Mouse (Mus musculus) hindbrain, postnatal 0 days (tissue): Measurements from ENCODE around the gene Gm973. TPM values are rescaled to one million over a fixed set of nuclear protein-coding genes. Genes with fewer than 3 reads are reported as not detected.
A peak's percentile ranks its signal among the peaks of the same experiment; 100 is the strongest.

ENCODE experiments used
- ATAC-seq: fragments of 200-750 bp; cut with Nextera tagmentation; 2 replicates; pipeline ENCODE4 v1.8.0; 2017; ENCODE audit warnings: mild to moderate bottlenecking, moderate TSS enrichment, moderate library complexity
- DNase-seq: peaks from one replicate; pipeline ENCODE4 v3.0.0-alpha.2; 2015; ENCODE audit warnings: low spot score
- H3K27ac ChIP-seq: fragments of 300-500 bp; sonication (generic); 2 replicates; pipeline ENCODE4 v1.5.1; 2014; ENCODE audit warnings: mild to moderate bottlenecking
- H3K27me3 ChIP-seq: fragments of 300-500 bp; sonication (generic); 2 replicates; pipeline ENCODE4 v1.6.1; 2014; ENCODE audit warnings: low read length, mixed read lengths; ENCODE audit not compliant: insufficient read depth
- H3K36me3 ChIP-seq: fragments of 300-500 bp; sonication (generic); 2 replicates; pipeline ENCODE4 v1.6.1; 2014; ENCODE audit warnings: low read length, mixed read lengths; ENCODE audit not compliant: insufficient read depth
- H3K4me1 ChIP-seq: fragments of 300-500 bp; sonication (generic); 2 replicates; pipeline ENCODE4 v1.6.1; 2014; ENCODE audit warnings: antibody characterized with exemption, low read length, mixed read lengths; ENCODE audit not compliant: insufficient read depth
- H3K4me2 ChIP-seq: fragments of 300-500 bp; sonication (generic); 2 replicates; pipeline ENCODE4 v1.6.1; 2014; ENCODE audit warnings: low read depth, mild to moderate bottlenecking, low read length, moderate library complexity, mixed read lengths
- H3K4me3 ChIP-seq: fragments of 300-500 bp; sonication (generic); 2 replicates; pipeline ENCODE4 v1.5.1; 2014; ENCODE audit warnings: low read length
- H3K9ac ChIP-seq: fragments of 300-500 bp; sonication (generic); replicated peaks from 2 replicates; pipeline ENCODE4 v1.6.1; 2014; ENCODE audit warnings: mild to moderate bottlenecking, low read length, moderate library complexity, mixed read lengths
- H3K9me3 ChIP-seq: fragments of 300-500 bp; sonication (generic); 2 replicates; pipeline ENCODE4 v1.6.1; 2016; ENCODE audit warnings: low read length, mixed read lengths
- CTCF ChIP-seq: IDR thresholded peaks from 2 replicates; pipeline ENCODE4 v1.5.1; 2016; ENCODE audit warnings: antibody characterized with exemption, control low read depth, low read depth
- WGBS: fragments of 180-500 bp; shearing (Covaris S2); extraction: QIAGEN DNeasy Blood & Tissue Kit; methylation state at CpG from one replicate; pipeline ENCODE4 v1.1.7; 2014; 5-methylcytosine and 5-hydroxymethylcytosine counted together
- polyA plus RNA-seq: library from polyadenylated mRNA; unstranded; fragments of >200 nt; fragmentation: Nextera tagmentation; extraction: Ambion mirVana; gene quantifications from 2 replicates; pipeline ENCODE4 v1.2.1, GENCODE M21; 2015
- total RNA-seq: library from RNA; depleted of rRNA; stranded (reverse); fragments of >200 nt; gene quantifications from 2 replicates; pipeline ENCODE4 v1.2.3, GENCODE M21; 2014

Gm973 gene
- total and polyA plus RNA-seq, 2 experiments from 2014 or later, result 11.9 to 12.5 TPM

GRCm38 (mm10) chr1:59523378-59523958 lies 7.4 kb downstream of the Gm973 start:
- TF ChIP-seq CTCF, result no peak
- peak overlapping the region; percentile 67; the same call in 1 of the 2 replicates for H3K27ac ChIP-seq
- 0 out of 2 replicates have a peak, but pooled peaks cover 13% of the 10 kb centered on the region for H3K4me1 ChIP-seq
- no peak for ATAC-seq
- no peak for DNase-seq
- H3K36me3 ChIP-seq, result no peaks in the 10 kb centered on the region
- no peaks in the 10 kb centered on the region for H3K9me3 ChIP-seq
- no peaks in the 10 kb centered on the region for H3K27me3 ChIP-seq
- H3K4me2 ChIP-seq, result no peak overlapping the region
- no peak overlapping the region for H3K4me3 ChIP-seq
- 52% methylated on average over 5 of the region's 5 CpGs for WGBS
- H3K9ac ChIP-seq, result no peak overlapping the region

GRCm38 (mm10) chr1:59524071-59524470 lies 8.0 kb downstream of the Gm973 start:
- Histone ChIP-seq H3K4me2 (peak overlapping the region; percentile 18; the same call in 1 of the 2 replicates), H3K9ac (no peak overlapping the region), H3K36me3 (no peaks in the 10 kb centered on the region), H3K4me1 (0 out of 2 replicates have a peak, but pooled peaks cover 13% of the 10 kb centered on the region), H3K27me3 (no peaks in the 10 kb centered on the region), H3K27ac (peak overlapping the region; percentile 67), H3K4me3 (no peak overlapping the region), H3K9me3 (no peaks in the 10 kb centered on the region)
- ATAC-seq (peak; percentile 90), DNase-seq (peak; percentile 71)
- TF ChIP-seq CTCF, result no peak
- WGBS, result 26% methylated on average over 2 of the region's 2 CpGs

- TF ChIP-seq CTCF, result 0 out of 2 replicates have a peak, but pooled peaks have one; percentile 18
- H3K4me2 ChIP-seq, result peak overlapping the region; percentile 18; the same call in 1 of the 2 replicates
These were observed 8.7 kb downstream of the Gm973 start for GRCm38 (mm10) chr1:59524759-59525158.

GRCm38 (mm10) chr1:59527219-59527618 lies 11.2 kb downstream of the Gm973 start:
- 93% methylated on average over 6 of the region's 6 CpGs for WGBS
- Histone ChIP-seq H3K27me3 (no peaks in the 10 kb centered on the region), H3K4me3 (no peak overlapping the region), H3K36me3 (no peaks in the 10 kb centered on the region), H3K27ac (no peak overlapping the region), H3K4me2 (no peak overlapping the region), H3K4me1 (0 out of 2 replicates have a peak, but pooled peaks cover 13% of the 10 kb centered on the region), H3K9ac (no peak overlapping the region), H3K9me3 (no peaks in the 10 kb centered on the region)
- DNase-seq (no peak), ATAC-seq (no peak)
- no peak for TF ChIP-seq CTCF

More at GRCm38 (mm10) chr1:59524759-59525158, 8.7 kb downstream of the Gm973 start:
- WGBS, result 42% methylated on average over 3 of the region's 3 CpGs
- DNase-seq (peak; percentile 25), ATAC-seq (no peak; the same call in 1 of the 2 replicates)
- no peak overlapping the region for H3K9ac ChIP-seq
- no peak overlapping the region for H3K4me3 ChIP-seq
- no peaks in the 10 kb centered on the region for H3K9me3 ChIP-seq
- no peaks in the 10 kb centered on the region for H3K27me3 ChIP-seq
- H3K27ac ChIP-seq, result peak overlapping the region; percentile 67
- no peaks in the 10 kb centered on the region for H3K36me3 ChIP-seq
- 0 out of 2 replicates have a peak, but pooled peaks cover 13% of the 10 kb centered on the region for H3K4me1 ChIP-seq

GRCm38 (mm10) chr1:59534976-59535810 lies 19.1 kb downstream of the Gm973 start:
- peak; percentile 71 for DNase-seq
- H3K4me2 ChIP-seq, result no peak overlapping the region
- peak overlapping the region; percentile 77 for H3K27ac ChIP-seq
- no peak overlapping the region for H3K4me3 ChIP-seq
- no peak for TF ChIP-seq CTCF
- H3K36me3 ChIP-seq, result no peaks in the 10 kb centered on the region
- no peaks in the 10 kb centered on the region for H3K9me3 ChIP-seq
- ATAC-seq, result peak; percentile 94
- WGBS, result 18% methylated on average over 5 of the region's 5 CpGs
- H3K27me3 ChIP-seq, result no peaks in the 10 kb centered on the region
- H3K4me1 ChIP-seq, result peaks cover 9% of the 10 kb centered on the region; the same call in 1 of the 2 replicates
- H3K9ac ChIP-seq, result no peak overlapping the region

- no peaks in the 10 kb centered on the region for H3K27me3 ChIP-seq
- peaks cover 9% of the 10 kb centered on the region; the same call in 1 of the 2 replicates for H3K4me1 ChIP-seq
- H3K9me3 ChIP-seq, result no peaks in the 10 kb centered on the region
- ATAC-seq (no peak), DNase-seq (no peak)
- no peak overlapping the region for H3K27ac ChIP-seq
- H3K9ac ChIP-seq, result no peak overlapping the region
- H3K4me3 ChIP-seq, result no peak overlapping the region
- no peak for TF ChIP-seq CTCF
- 87% methylated on average over 5 of the region's 5 CpGs for WGBS
- no peaks in the 10 kb centered on the region for H3K36me3 ChIP-seq
- no peak overlapping the region for H3K4me2 ChIP-seq
These were observed 22.3 kb downstream of the Gm973 start for GRCm38 (mm10) chr1:59538381-59538780.
